Mouse (Mus musculus) hindbrain, embryonic 14.5 days (tissue): Measurements from ENCODE around the gene Ccsap. TPM values are rescaled to one million over a fixed set of nuclear protein-coding genes. Genes with fewer than 3 reads are reported as not detected.
A peak's percentile ranks its signal among the peaks of the same experiment; 100 is the strongest.

Experiments used
- ATAC-seq: fragments of 200-750 bp; cut with Nextera tagmentation; 2 replicates; pipeline ENCODE4 v1.8.0; 2017; ENCODE audit warnings: moderate number of reproducible peaks, mild to moderate bottlenecking, moderate TSS enrichment, moderate library complexity; ENCODE audit not compliant: low FRiP score
- DNase-seq: peaks from one replicate; pipeline ENCODE4 v3.0.0-alpha.2; 2015; ENCODE audit warnings: low spot score
- H3K27ac ChIP-seq: fragments of 300-500 bp; sonication (generic); 2 replicates; pipeline ENCODE4 v1.5.1; 2014; ENCODE audit warnings: mild to moderate bottlenecking, moderate library complexity
- H3K27me3 ChIP-seq: fragments of 300-500 bp; sonication (generic); 2 replicates; pipeline ENCODE4 v1.6.1; 2014; ENCODE audit warnings: mild to moderate bottlenecking, low read length, mixed read lengths; ENCODE audit not compliant: control insufficient read depth, insufficient read depth
- H3K36me3 ChIP-seq: fragments of 300-500 bp; sonication (generic); replicated peaks from 2 replicates; pipeline ENCODE4 v1.6.1; 2014; ENCODE audit not compliant: control insufficient read depth, insufficient read depth
- H3K4me1 ChIP-seq: fragments of 300-500 bp; sonication (generic); replicated peaks from 2 replicates; pipeline ENCODE4 v1.6.1; 2014; ENCODE audit warnings: antibody characterized with exemption, low read length, mixed read lengths; ENCODE audit not compliant: control insufficient read depth, insufficient read depth
- H3K4me2 ChIP-seq: fragments of 300-500 bp; sonication (generic); replicated peaks from 2 replicates; pipeline ENCODE4 v1.6.1; 2014; ENCODE audit warnings: mild to moderate bottlenecking, moderate library complexity
- H3K4me3 ChIP-seq: fragments of 300-500 bp; sonication (generic); replicated peaks from 2 replicates; pipeline ENCODE4 v1.5.1; 2014; ENCODE audit warnings: mild to moderate bottlenecking, low read length
- H3K9ac ChIP-seq: fragments of 300-500 bp; sonication (generic); 2 replicates; pipeline ENCODE4 v1.6.1; 2014
- H3K9me3 ChIP-seq: fragments of 300-500 bp; sonication (generic); 2 replicates; pipeline ENCODE4 v1.6.1; 2016; ENCODE audit warnings: low read length; ENCODE audit not compliant: control insufficient read depth
- WGBS: fragments of 180-500 bp; shearing (Covaris S2); extraction: QIAGEN DNeasy Blood & Tissue Kit; methylation state at CpG from one replicate; pipeline ENCODE4 v1.1.7; 2014; 5-methylcytosine and 5-hydroxymethylcytosine counted together
- polyA plus RNA-seq: library from polyadenylated mRNA; unstranded; fragments of >200 nt; fragmentation: Nextera tagmentation; extraction: Ambion mirVana; gene quantifications from 2 replicates; pipeline ENCODE4 v1.2.1, GENCODE M21; 2014

Ccsap gene
- polyA plus RNA-seq, result 5.0 TPM in 2 replicates

DNA sequence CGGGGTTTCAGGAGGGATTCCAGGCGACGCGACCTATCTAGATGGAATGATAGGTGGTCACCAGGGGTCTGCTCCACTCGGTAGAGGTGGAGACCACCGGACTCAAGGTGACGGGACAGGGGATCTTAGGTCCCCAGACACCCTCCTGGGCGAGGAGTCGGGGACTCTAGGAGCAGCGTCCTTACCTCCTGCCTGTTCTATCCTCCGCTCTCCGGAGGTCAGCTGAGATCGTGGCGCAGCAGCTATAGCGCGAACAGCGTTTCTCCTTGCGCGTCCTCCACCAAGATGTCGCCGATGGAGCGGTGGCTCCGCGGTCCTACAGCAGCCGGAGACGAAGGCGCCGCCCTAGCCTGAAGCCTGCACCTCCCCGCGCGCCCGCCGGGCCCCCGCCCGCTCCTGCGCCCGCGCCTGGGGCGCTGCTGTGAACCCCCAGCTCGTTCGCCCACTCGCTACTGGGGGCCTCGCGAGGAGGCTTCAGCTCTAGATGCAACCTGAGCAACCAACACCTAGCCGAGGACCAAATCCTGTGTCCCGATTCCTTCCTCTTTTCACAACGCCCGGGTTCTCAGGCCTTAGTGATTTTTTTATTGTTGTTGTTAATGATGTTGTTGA, at the start of gene Ccsap:
TSS of gene Ccsap (minus strand) at position 562 of the 612 bp plus-strand sequence.
- Histone ChIP-seq H3K9ac (peak within 1 kb of the TSS; percentile 91), H3K4me1 (peaks cover 15% of the 10 kb centered on the region), H3K9me3 (no peaks in the 10 kb centered on the region), H3K27ac (peak within 1 kb of the TSS; percentile 86), H3K27me3 (peaks cover 6% of the 10 kb centered on the region; the same call in 1 of the 2 replicates), H3K4me2 (peak within 1 kb of the TSS; percentile 94), H3K36me3 (no peaks in the 10 kb centered on the region), H3K4me3 (peak within 1 kb of the TSS; percentile 94)
- DNase-seq (no peak), ATAC-seq (no peak; the same call in none of the 2 replicates)
- 2% methylated on average over 48 of the region's 48 CpGs for WGBS

DNA sequence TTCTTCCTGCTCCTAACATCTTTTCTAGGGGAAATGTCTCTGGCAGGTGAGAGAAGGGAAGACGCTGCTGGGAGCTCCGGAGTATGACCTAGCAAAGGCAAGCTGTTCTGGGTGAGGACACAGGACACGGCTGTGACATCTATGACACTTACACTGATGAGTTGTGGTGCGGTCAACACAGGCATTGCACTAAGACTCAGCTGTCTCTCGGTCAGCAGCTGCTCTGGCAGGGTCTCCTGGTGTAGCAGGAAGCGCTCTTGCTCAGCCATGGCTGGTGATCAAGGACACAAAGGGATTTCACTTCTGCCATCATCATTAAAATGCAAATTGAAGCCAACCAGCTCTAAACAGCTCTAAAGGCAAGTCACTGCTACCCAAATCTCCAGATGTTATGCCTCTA, 47.6 kb upstream of the Ccsap start:
- no peak overlapping the region for H3K4me2 ChIP-seq
- H3K27me3 ChIP-seq, result no peaks in the 10 kb centered on the region
- H3K27ac ChIP-seq, result no peak overlapping the region
- no peak overlapping the region for H3K9ac ChIP-seq
- no peak overlapping the region for H3K4me3 ChIP-seq
- ATAC-seq, result no peak
- no peak for DNase-seq
- no peaks in the 10 kb centered on the region for H3K9me3 ChIP-seq
- peaks cover 90% of the 10 kb centered on the region for H3K36me3 ChIP-seq
- H3K4me1 ChIP-seq, result no peaks in the 10 kb centered on the region
- WGBS, result 84% methylated on average over 6 of the region's 6 CpGs

DNA sequence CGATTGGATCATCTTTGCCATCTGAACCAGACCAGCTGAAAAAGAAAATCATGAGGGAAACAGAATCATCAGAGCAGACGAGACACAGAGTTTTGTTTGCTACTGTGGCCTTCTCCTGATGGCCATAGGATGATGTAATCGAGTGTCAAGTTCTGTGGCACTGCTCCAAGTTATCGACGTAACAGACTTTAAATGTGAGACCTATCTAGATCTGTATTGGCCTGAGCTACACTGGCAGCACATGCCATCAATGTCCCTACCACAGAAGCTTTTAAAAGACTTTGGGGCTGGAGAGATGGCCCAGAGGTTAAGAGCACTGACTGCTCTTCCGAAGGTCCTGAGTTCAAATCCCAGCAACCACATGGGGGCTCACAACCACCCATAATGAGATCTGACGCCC, 42.6 kb upstream of the Ccsap start:
- 88% methylated on average over 7 of the region's 7 CpGs for WGBS
- ATAC-seq, result no peak
- Histone ChIP-seq H3K9me3 (no peaks in the 10 kb centered on the region), H3K9ac (no peak overlapping the region), H3K36me3 (peaks cover 70% of the 10 kb centered on the region), H3K4me3 (no peak overlapping the region), H3K4me1 (no peaks in the 10 kb centered on the region), H3K4me2 (no peak overlapping the region), H3K27ac (no peak overlapping the region), H3K27me3 (no peaks in the 10 kb centered on the region)
- DNase-seq, result no peak

DNA sequence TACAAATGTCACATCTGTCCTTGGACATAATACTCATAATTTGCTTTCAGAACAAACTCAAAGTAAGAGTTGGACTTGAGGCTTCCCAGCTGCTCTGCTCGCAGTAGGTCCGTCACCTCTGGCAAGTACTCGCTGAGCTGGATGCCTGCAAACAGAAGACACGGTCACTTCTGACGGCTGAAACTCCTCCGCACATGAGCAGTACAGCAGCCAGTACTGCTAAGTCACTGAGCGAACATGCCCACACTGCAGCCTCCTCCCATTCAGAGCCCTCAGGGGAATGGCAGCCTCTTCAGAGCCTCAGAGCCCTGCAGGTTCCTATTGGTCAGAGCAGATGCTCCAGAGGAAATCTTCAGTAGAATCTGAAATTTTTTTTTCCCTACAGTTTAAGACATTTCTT, 39.4 kb upstream of the Ccsap start:
- ATAC-seq (no peak), DNase-seq (no peak)
- WGBS, result 90% methylated on average over 7 of the region's 7 CpGs
- H3K27ac ChIP-seq, result no peak overlapping the region
- no peak overlapping the region for H3K4me3 ChIP-seq
- no peaks in the 10 kb centered on the region for H3K9me3 ChIP-seq
- H3K9ac ChIP-seq, result no peak overlapping the region
- peaks cover 42% of the 10 kb centered on the region for H3K36me3 ChIP-seq
- H3K4me1 ChIP-seq, result no peaks in the 10 kb centered on the region
- H3K27me3 ChIP-seq, result peaks cover 21% of the 10 kb centered on the region
- H3K4me2 ChIP-seq, result no peak overlapping the region

DNA sequence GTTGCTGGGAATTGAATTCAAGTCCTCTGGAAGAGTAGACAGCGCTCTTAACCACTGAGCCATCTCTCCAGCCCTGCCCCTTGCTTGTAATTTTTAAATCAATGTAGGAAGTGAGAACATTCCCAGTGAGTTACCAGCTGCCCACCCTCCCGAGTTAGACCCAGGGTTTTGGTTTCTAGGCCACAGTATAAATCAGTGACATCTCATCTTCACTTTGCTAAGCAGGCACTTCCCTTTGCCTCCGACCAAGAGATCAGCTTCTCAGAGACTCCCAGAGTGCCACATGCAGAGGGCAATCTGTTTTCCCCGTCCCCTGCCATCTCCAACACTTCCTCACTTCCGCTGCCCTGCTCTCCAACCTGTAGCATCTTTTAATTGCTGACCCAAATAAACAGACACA, 38.6 kb upstream of the Ccsap start:
- no peaks in the 10 kb centered on the region for H3K9me3 ChIP-seq
- H3K4me3 ChIP-seq, result no peak overlapping the region
- H3K9ac ChIP-seq, result no peak overlapping the region
- 92% methylated on average over 5 of the region's 5 CpGs for WGBS
- no peaks in the 10 kb centered on the region for H3K4me1 ChIP-seq
- ATAC-seq (no peak), DNase-seq (no peak)
- no peak overlapping the region for H3K27ac ChIP-seq
- no peak overlapping the region for H3K4me2 ChIP-seq
- peaks cover 29% of the 10 kb centered on the region for H3K27me3 ChIP-seq
- peaks cover 34% of the 10 kb centered on the region for H3K36me3 ChIP-seq

DNA sequence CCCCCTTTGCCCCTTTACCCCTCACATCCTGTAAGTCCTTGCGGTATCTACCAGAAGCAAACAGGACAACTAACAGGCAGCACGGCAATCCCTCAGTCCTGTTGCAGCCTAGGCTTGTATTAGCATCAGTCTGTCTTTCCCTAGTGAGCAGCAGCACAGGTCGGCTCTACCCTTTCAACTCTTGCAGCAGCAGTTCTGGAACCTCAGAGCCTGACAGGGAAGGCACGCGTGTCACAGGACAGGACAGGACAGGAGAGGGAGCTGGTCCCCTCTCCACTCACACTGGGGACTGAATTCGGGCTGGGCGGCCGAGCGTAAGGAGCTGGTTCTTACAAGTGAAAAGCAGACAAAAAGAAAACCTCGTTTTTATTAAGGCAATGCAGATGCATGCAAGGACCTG, 36.8 kb upstream of the Ccsap start:
- Histone ChIP-seq H3K4me2 (no peak overlapping the region), H3K9ac (no peak overlapping the region), H3K27me3 (peaks cover 41% of the 10 kb centered on the region), H3K4me1 (peaks cover 8% of the 10 kb centered on the region), H3K27ac (no peak overlapping the region), H3K4me3 (no peak overlapping the region), H3K36me3 (peaks cover 16% of the 10 kb centered on the region), H3K9me3 (no peaks in the 10 kb centered on the region)
- ATAC-seq, result no peak
- DNase-seq, result no peak
- 62% methylated on average over 10 of the region's 10 CpGs for WGBS

DNA sequence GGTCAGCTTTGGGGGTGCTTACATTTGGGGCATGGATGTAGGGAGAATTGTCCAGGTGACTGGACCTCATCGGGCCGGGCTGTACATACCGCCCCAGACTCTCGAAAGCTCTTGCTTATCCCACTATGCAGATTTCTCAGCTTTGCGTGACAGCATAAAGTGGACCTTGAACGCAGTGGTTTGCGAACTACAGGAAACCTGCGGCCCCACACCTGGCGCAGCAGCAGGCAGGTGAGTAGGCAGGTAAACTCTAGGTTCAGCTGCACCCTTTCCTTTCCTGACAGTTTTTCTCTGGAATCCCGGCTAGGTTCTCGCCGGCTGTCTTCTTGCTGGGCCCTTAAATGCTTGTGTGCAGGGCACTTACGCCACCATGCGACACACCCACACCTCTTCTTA, 36.4 kb upstream of the Ccsap start:
- ATAC-seq, result no peak
- no peaks in the 10 kb centered on the region for H3K9me3 ChIP-seq
- H3K4me1 ChIP-seq, result peaks cover 10% of the 10 kb centered on the region
- H3K4me2 ChIP-seq, result no peak overlapping the region
- 64% methylated on average over 14 of the region's 14 CpGs for WGBS
- peaks cover 41% of the 10 kb centered on the region for H3K27me3 ChIP-seq
- no peak overlapping the region for H3K27ac ChIP-seq
- peaks cover 12% of the 10 kb centered on the region for H3K36me3 ChIP-seq
- H3K9ac ChIP-seq, result no peak overlapping the region
- no peak for DNase-seq
- H3K4me3 ChIP-seq, result no peak overlapping the region

DNA sequence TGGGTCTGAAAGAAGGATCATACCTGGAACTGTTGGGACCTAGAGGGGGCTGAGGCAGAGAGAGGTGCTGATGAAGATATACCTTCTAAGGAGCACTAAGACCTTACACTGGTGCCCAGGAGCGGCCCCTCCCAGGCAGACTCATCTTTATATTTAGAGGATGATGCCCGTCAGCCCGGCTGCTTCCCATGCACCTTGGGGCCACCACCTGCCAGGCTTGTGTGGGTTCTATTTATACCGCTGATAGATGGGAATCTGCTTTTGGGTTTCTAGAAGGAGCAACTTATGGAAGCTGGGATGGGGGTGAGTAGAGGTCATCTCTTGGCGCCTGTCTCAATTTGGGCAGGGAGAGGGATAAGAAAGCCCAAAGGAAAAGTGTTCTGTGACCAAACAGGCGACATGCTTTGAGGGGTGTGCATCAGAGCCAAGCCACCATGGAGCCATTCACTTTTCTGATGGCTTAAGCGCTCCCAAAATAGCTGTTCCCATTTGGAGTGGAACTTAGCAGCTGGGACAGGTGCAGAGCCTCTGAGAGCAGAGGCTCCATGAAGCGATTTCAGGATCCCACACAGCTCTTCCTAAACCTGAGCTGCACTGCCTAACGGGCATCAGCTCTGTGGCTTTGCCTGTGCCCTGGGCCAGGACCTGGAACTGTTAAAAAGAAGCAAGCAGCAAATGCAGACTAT, 35.8 kb upstream of the Ccsap start:
- no peak for DNase-seq
- Histone ChIP-seq H3K4me2 (no peak overlapping the region), H3K4me1 (peaks cover 15% of the 10 kb centered on the region), H3K36me3 (peaks cover 7% of the 10 kb centered on the region), H3K4me3 (no peak overlapping the region), H3K9ac (no peak overlapping the region), H3K27me3 (peaks cover 41% of the 10 kb centered on the region), H3K9me3 (no peaks in the 10 kb centered on the region), H3K27ac (no peak overlapping the region)
- no peak for ATAC-seq
- WGBS, result 71% methylated on average over 9 of the region's 9 CpGs

DNA sequence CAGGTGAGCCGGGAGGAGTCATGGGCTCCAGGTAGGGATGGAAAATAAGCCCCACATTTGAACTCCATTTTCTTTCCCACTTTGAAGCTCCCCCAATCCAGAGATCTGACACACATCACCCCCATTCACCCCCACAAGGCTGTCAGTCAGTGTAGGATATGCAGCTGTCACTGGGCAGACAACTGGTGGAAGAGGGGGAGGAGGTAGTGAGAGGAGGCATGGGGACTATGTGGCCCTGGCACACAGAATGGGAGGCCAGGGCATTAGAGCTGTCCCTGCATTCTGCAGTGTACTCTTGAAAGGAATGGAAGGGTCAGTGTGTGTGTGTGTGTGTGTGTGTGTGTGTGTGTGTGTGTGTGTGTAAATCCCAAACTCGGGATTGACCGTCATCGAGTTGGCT, 35.2 kb upstream of the Ccsap start:
- ATAC-seq (no peak), DNase-seq (no peak)
- H3K27me3 ChIP-seq, result peaks cover 47% of the 10 kb centered on the region
- H3K4me2 ChIP-seq, result no peak overlapping the region
- no peaks in the 10 kb centered on the region for H3K9me3 ChIP-seq
- no peak overlapping the region for H3K4me3 ChIP-seq
- H3K4me1 ChIP-seq, result peaks cover 15% of the 10 kb centered on the region
- WGBS, result 92% methylated on average over 4 of the region's 4 CpGs
- H3K9ac ChIP-seq, result no peak overlapping the region
- peaks cover under 1% of the 10 kb centered on the region; the same call in 1 of the 2 replicates for H3K36me3 ChIP-seq
- no peak overlapping the region for H3K27ac ChIP-seq
